Mouse (Mus musculus) midbrain, embryonic 13.5 days (tissue): Measurements from ENCODE around the gene Morn2. TPM values are rescaled to one million over a fixed set of nuclear protein-coding genes. Genes with fewer than 3 reads are reported as not detected.
"Not testable (repeated sequence)": the region's sequence is repeated elsewhere in the genome, so short reads cannot be mapped to it uniquely, and the experiment has no call there.

Experiments
- ATAC-seq: fragments of 200-750 bp; cut with Nextera tagmentation; 2 replicates; pipeline ENCODE4 v1.8.0; 2017; ENCODE audit warnings: mild to moderate bottlenecking, moderate TSS enrichment, moderate library complexity
- H3K27ac ChIP-seq: fragments of 300-500 bp; sonication (generic); 2 replicates; pipeline ENCODE4 v1.5.1; 2015; ENCODE audit warnings: inconsistent platforms, mild to moderate bottlenecking, moderate library complexity
- H3K27me3 ChIP-seq: fragments of 300-500 bp; sonication (generic); 2 replicates; pipeline ENCODE4 v1.6.1; 2015; ENCODE audit warnings: mild to moderate bottlenecking, inconsistent platforms
- H3K36me3 ChIP-seq: fragments of 300-500 bp; sonication (generic); 2 replicates; pipeline ENCODE4 v1.6.1; 2015; ENCODE audit warnings: mild to moderate bottlenecking, inconsistent platforms
- H3K4me1 ChIP-seq: fragments of 300-500 bp; sonication (generic); replicated peaks from 2 replicates; pipeline ENCODE4 v1.6.1; 2015; ENCODE audit warnings: inconsistent platforms
- H3K4me2 ChIP-seq: fragments of 300-500 bp; sonication (generic); replicated peaks from 2 replicates; pipeline ENCODE4 v1.6.1; 2015; ENCODE audit warnings: moderate library complexity, mild to moderate bottlenecking, inconsistent platforms
- H3K4me3 ChIP-seq: fragments of 300-500 bp; sonication (generic); replicated peaks from 2 replicates; pipeline ENCODE4 v1.5.1; 2015; ENCODE audit warnings: mild to moderate bottlenecking, inconsistent platforms
- H3K9ac ChIP-seq: fragments of 300-500 bp; sonication (generic); replicated peaks from 2 replicates; pipeline ENCODE4 v1.6.1; 2015; ENCODE audit warnings: mild to moderate bottlenecking, inconsistent platforms
- H3K9me3 ChIP-seq: fragments of 300-500 bp; sonication (generic); 2 replicates; pipeline ENCODE4 v1.6.1; 2016; ENCODE audit warnings: mild to moderate bottlenecking, inconsistent platforms
- WGBS: fragments of 180-500 bp; shearing (Covaris S2); methylation state at CpG from one replicate; pipeline ENCODE4 v1.1.7; 2015; 5-methylcytosine and 5-hydroxymethylcytosine counted together
- polyA plus RNA-seq: library from polyadenylated mRNA; unstranded; fragments of >200 nt; fragmentation: Nextera tagmentation; extraction: Ambion mirVana; gene quantifications from 2 replicates; pipeline ENCODE4 v1.2.1, GENCODE M21; 2015

Gene Morn2
- 47.2 and 47.9 TPM in 2 replicates for polyA plus RNA-seq

- Histone ChIP-seq H3K27ac (peak within 1 kb of the TSS; percentile 93), H3K4me1 (peaks cover 15% of the 10 kb centered on the region), H3K36me3 (no peaks in the 10 kb centered on the region), H3K9ac (peak within 1 kb of the TSS; percentile 88), H3K4me3 (peak within 1 kb of the TSS; percentile 80), H3K9me3 (no peaks in the 10 kb centered on the region), H3K4me2 (peak within 1 kb of the TSS; percentile 69), H3K27me3 (no peaks in the 10 kb centered on the region)
- under 1% methylated on average over 35 of the region's 35 CpGs for WGBS
- peak; percentile 99 for ATAC-seq
Measured at GRCm38 (mm10) chr17:80290074-80290657, at the start of gene Morn2, which contains the start of gene Dhx57. Morn2 (plus strand) TSS chr17:80290203. Dhx57 (minus strand) TSS chr17:80290476.

DNA sequence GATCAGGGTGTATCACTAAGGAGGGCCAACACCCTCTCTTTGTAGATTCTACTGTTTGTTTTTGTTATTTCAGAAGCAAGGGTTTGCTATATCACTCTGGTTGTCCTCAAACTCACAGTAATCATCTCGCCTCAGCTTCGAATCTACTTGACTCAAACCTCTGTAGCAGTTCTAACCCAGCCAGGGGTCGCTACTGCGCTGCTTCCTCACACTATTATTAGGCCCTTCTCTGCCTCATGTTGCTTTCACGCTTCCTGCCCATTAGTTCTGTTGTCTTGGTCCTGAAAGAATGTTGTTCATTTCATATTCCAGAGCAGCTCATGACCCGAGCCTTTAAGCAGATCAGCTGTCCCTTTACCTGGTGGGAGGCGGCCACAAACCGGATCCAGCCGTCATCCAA lies 48.4 kb upstream of the Morn2 start:
- no peaks in the 10 kb centered on the region for H3K9me3 ChIP-seq
- H3K27me3 ChIP-seq: no peaks in the 10 kb centered on the region
- no peak overlapping the region for H3K4me2 ChIP-seq
- no peak for ATAC-seq
- no peak overlapping the region for H3K4me3 ChIP-seq
- WGBS: 89% methylated on average over 9 of the region's 9 CpGs
- no peak overlapping the region for H3K27ac ChIP-seq
- H3K9ac ChIP-seq: no peak overlapping the region
- H3K4me1 ChIP-seq: no peaks in the 10 kb centered on the region
- H3K36me3 ChIP-seq: peaks cover 88% of the 10 kb centered on the region

GRCm38 (mm10) chr17:80243116-80243515 lies 46.9 kb upstream of the Morn2 start:
- Histone ChIP-seq H3K27ac (no peak overlapping the region), H3K27me3 (no peaks in the 10 kb centered on the region), H3K4me3 (no peak overlapping the region), H3K4me2 (no peak overlapping the region), H3K4me1 (no peaks in the 10 kb centered on the region), H3K9ac (no peak overlapping the region), H3K9me3 (no peaks in the 10 kb centered on the region), H3K36me3 (peaks cover 95% of the 10 kb centered on the region)
- ATAC-seq: no peak
- whole genome bisulfite sequencing: 76% methylated on average over 13 of the region's 13 CpGs

DNA sequence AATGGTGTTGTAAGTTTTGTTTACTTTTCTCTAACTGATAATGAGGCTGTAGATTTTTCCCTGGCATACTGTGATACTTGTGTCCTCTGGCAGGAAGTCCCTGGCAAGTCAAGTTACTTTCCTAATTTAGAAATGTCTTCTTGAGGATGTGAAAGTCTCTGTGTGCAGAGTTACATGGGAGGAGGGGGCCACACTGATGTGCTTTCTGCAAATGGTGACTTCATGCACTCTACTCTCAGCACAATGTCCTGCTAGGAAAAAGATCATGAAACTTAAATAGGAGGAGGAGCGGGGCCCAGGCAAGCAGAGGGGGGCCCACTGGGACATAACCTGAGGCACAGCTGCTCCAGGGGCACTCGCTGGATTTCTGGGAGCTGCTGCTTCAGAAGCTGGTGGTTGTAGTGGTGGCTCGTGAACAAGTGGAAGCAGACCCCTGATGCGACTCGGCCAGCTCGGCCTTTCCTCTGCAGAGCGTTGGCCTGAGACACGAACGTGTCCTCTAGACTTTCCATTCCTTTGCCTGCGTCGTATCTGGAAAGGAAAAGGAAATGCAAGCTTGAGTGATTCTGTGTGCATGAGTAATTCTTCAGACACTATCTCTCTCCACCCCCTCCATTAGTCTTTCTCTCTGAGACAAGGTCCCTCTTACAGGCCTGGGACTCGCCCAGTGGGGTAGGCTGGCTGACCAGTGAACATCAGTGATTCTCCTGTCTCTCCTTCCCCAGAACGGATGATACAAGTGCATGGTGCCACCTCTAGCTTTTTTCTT lies 37.1 kb upstream of the Morn2 start:
- peaks cover 98% of the 10 kb centered on the region for H3K36me3 ChIP-seq
- H3K9me3 ChIP-seq: no peaks in the 10 kb centered on the region
- ATAC-seq: no peak
- no peak overlapping the region for H3K9ac ChIP-seq
- H3K4me2 ChIP-seq: no peak overlapping the region
- 75% methylated on average over 13 of the region's 13 CpGs for WGBS
- no peak overlapping the region for H3K4me3 ChIP-seq
- H3K27ac ChIP-seq: no peak overlapping the region
- H3K4me1 ChIP-seq: no peaks in the 10 kb centered on the region
- no peaks in the 10 kb centered on the region for H3K27me3 ChIP-seq

GRCm38 (mm10) chr17:80254421-80254820 lies 35.6 kb upstream of the Morn2 start:
- no peaks in the 10 kb centered on the region for H3K4me1 ChIP-seq
- H3K4me2 ChIP-seq: no peak overlapping the region
- H3K9ac ChIP-seq: no peak overlapping the region
- H3K9me3 ChIP-seq: no peaks in the 10 kb centered on the region
- ATAC-seq: no peak
- no peak overlapping the region for H3K4me3 ChIP-seq
- no peak overlapping the region for H3K27ac ChIP-seq
- no peaks in the 10 kb centered on the region for H3K27me3 ChIP-seq
- 96% methylated on average over 5 of the region's 5 CpGs for WGBS
- H3K36me3 ChIP-seq: peaks cover 98% of the 10 kb centered on the region

DNA sequence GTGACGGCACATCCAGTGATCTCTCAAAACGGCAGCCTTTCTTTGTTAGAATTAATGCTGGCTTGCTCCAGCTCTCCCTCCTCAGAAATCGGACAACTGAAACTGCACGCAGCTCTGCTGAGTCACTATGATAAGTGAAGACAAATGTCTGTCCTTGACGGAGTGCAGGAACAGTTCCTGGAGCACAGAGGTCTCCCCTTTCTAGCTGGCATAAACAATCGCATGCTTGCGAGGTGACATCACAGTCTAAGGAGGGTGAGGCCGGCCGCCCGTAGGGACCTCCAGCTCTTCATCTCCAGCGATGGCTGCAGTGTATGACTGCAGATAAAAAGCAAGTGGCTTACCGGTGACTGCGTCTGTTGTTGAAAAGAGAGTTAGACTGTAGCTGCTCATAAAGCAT lies 34.8 kb upstream of the Morn2 start:
- WGBS: 71% methylated on average over 13 of the region's 13 CpGs
- H3K9ac ChIP-seq: no peak overlapping the region
- H3K4me3 ChIP-seq: no peak overlapping the region
- H3K4me1 ChIP-seq: no peaks in the 10 kb centered on the region
- no peaks in the 10 kb centered on the region for H3K9me3 ChIP-seq
- peaks cover 98% of the 10 kb centered on the region for H3K36me3 ChIP-seq
- ATAC-seq: no peak
- no peaks in the 10 kb centered on the region for H3K27me3 ChIP-seq
- H3K27ac ChIP-seq: no peak overlapping the region
- no peak overlapping the region for H3K4me2 ChIP-seq

DNA sequence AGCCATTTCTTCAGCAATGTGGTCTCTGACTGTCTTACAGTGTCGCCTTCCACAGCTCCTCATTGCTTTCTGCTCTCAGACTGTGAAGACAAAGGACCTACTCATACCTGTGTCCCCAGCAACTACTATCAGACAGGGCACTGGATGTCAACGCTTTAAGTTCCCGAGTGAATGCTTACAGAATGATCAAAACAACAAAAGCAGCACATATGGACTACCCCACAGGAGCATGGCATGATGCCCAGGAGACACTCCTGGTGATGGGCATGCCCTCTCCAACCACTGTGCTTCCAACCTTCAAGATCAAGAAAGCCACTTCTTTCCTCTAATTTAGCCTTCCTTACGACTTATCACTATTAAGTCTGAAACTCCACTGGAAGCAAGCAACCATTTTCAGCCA lies 22.9 kb upstream of the Morn2 start:
- no peaks in the 10 kb centered on the region for H3K27me3 ChIP-seq
- ATAC-seq: no peak
- no peaks in the 10 kb centered on the region for H3K4me1 ChIP-seq
- H3K4me2 ChIP-seq: no peak overlapping the region
- H3K9ac ChIP-seq: no peak overlapping the region
- 95% methylated on average over 4 of the region's 4 CpGs for WGBS
- H3K9me3 ChIP-seq: no peaks in the 10 kb centered on the region
- peaks cover 90% of the 10 kb centered on the region for H3K36me3 ChIP-seq
- no peak overlapping the region for H3K4me3 ChIP-seq
- no peak overlapping the region for H3K27ac ChIP-seq

DNA sequence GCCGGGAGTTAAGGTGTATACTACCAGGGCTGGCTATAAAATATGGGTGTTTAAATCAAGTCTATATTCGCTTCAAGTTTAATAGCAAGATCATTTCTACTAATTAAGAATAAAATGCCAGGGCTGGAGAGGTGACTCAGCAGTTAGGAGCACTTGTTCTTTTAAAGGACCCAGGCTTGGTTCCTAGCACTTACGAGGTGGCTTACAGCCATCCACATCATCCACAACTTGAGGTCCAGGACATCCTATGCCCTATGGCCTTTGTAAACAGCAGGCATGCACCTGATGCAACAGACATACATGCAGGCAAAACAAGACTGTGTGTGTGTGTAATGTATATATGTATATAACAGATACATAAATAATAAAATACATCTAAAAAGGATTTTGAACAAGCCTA lies 21.9 kb upstream of the Morn2 start:
- no peaks in the 10 kb centered on the region for H3K27me3 ChIP-seq
- peaks cover 91% of the 10 kb centered on the region for H3K36me3 ChIP-seq
- H3K4me2 ChIP-seq: no peak overlapping the region
- no peak for ATAC-seq
- H3K27ac ChIP-seq: no peak overlapping the region
- H3K4me3 ChIP-seq: no peak overlapping the region
- H3K9me3 ChIP-seq: no peaks in the 10 kb centered on the region
- H3K4me1 ChIP-seq: no peaks in the 10 kb centered on the region
- 95% methylated on average over 3 of the region's 3 CpGs for WGBS
- H3K9ac ChIP-seq: no peak overlapping the region

GRCm38 (mm10) chr17:80270622-80271021 lies 19.4 kb upstream of the Morn2 start:
- WGBS: 96% methylated on average over 7 of the region's 7 CpGs

GRCm38 (mm10) chr17:80278255-80278654 lies 11.7 kb upstream of the Morn2 start:
- Histone ChIP-seq H3K27ac (no peak overlapping the region), H3K9me3 (no peaks in the 10 kb centered on the region), H3K4me3 (no peak overlapping the region), H3K4me1 (no peaks in the 10 kb centered on the region), H3K9ac (no peak overlapping the region), H3K36me3 (peaks cover 74% of the 10 kb centered on the region), H3K4me2 (no peak overlapping the region), H3K27me3 (no peaks in the 10 kb centered on the region)
- ATAC-seq: no peak
- 86% methylated on average over 4 of the region's 4 CpGs for WGBS

More at GRCm38 (mm10) chr17:80270622-80271021, 19.4 kb upstream of the Morn2 start:
- not testable (repeated sequence) for H3K4me3 ChIP-seq, ATAC-seq, H3K27me3 ChIP-seq, H3K4me2 ChIP-seq, H3K9me3 ChIP-seq, H3K4me1 ChIP-seq, H3K27ac ChIP-seq, H3K9ac ChIP-seq
- peaks cover 91% of the 10 kb centered on the region for H3K36me3 ChIP-seq

GRCm38 (mm10) chr17:80279340-80280070 lies 10.5 kb upstream of the Morn2 start:
- Histone ChIP-seq H3K9ac (no peak overlapping the region), H3K9me3 (no peaks in the 10 kb centered on the region), H3K4me1 (no peaks in the 10 kb centered on the region), H3K27ac (no peak overlapping the region), H3K4me2 (no peak overlapping the region), H3K36me3 (peaks cover 61% of the 10 kb centered on the region), H3K27me3 (no peaks in the 10 kb centered on the region), H3K4me3 (no peak overlapping the region)
- WGBS: 93% methylated on average over 8 of the region's 8 CpGs
- ATAC-seq: no peak

DNA sequence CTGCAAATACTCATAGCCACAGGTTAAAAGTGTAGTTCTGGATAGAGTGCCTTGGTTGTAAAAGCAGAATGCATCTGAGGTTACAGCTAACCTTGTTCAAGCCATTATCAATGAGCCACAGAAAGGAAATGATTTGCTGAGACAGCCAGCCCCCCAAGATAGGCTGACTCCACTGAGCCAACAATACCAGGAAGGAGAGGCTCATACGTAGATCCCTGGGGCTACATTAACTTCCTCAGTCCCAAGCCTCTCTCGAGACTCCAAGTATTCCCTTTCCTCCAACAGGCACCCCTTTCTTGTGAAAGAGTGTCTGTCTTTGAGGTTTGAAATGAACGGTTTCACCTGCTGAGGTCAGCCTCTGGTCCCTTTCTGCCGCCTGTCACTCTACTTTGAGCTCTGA lies 5.6 kb upstream of the Morn2 start:
- no peak for ATAC-seq

More for the DNA sequence above, 5.6 kb upstream of the Morn2 start:
- Histone ChIP-seq H3K9me3 (no peaks in the 10 kb centered on the region), H3K4me3 (no peak overlapping the region), H3K36me3 (peaks cover 16% of the 10 kb centered on the region), H3K4me1 (peaks cover 15% of the 10 kb centered on the region), H3K27ac (no peak overlapping the region), H3K9ac (no peak overlapping the region), H3K4me2 (no peak overlapping the region), H3K27me3 (no peaks in the 10 kb centered on the region)
- 90% methylated on average over 4 of the region's 4 CpGs for WGBS
